Mouse (Mus musculus): ENCODE results near the gene Borcs6.
A peak's percentile ranks its signal among the peaks of the same experiment; 100 is the strongest.
"Not testable (repeated sequence)": the region's sequence is repeated elsewhere in the genome, so short reads cannot be mapped to it uniquely, and the experiment has no call there.

The Borcs6 gene

DNA sequence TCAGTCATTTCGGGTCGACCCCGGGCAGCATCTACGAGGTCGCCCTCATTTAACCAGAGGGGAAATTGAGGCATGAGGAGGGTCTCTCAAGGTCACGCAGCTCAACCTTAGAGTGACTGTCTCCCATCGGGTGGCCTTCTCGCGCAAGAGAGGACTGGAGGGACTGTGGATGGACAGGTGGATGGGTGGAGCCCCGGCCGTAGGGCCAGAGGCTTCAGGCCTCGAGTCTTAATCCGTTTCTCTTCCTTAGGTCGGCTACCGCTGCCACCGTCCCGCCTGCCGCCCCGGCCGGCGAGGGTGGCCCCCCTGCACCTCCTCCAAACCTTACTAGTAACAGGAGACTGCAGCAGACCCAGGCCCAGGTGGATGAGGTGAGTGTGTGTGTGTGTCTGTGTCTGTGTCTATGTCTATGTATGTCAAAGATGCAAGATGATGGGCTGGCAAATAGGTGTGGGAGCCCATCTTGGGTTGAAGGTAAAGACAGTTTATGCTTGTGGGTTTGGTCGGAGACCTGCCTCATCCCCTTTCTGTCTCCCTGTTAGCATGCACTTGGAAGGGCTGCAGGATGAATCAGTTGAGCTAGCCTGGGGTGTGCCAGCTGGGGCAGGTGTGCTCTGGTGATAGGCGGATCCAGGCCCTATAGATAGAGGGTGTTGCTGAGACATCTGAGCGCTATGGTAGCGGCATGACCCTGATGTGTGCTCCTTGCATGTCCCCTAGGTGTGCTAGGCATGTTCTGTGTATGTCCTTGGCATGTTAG is 29.5 kb downstream of the Borcs6 start:
- no peak for DNase-seq (ENCODE audit: inconsistent ontology term)

DNA sequence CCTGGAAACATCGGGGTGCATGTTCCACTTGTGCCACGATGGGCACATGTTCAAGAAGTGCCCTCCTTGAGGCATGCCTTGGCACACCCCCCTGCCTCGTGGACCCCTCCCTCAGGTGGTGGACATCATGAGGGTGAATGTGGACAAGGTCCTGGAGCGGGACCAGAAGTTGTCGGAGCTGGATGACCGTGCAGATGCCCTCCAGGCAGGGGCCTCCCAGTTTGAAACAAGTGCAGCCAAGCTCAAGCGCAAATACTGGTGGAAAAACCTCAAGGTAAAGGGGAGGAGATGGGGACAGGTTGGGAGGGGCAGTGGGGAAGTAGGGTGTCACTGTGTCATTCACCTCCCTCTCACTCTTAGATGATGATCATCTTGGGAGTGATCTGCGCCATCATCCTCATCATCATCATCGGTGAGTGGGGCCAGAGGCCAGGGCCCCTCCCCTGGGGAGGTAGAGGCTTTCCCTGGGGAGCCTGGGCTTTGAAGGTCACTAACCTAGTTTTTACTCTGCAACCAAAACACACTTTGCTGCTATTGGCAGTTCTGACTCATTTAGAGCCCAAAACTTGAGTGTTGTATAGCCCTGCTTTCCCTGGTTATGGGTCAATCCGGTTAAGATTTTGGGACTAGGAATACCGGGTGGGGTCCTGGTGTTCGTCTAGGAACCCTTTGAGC is 30.2 kb downstream of the Borcs6 start:
- no peak for DNase-seq (ENCODE audit: inconsistent ontology term)

DNA sequence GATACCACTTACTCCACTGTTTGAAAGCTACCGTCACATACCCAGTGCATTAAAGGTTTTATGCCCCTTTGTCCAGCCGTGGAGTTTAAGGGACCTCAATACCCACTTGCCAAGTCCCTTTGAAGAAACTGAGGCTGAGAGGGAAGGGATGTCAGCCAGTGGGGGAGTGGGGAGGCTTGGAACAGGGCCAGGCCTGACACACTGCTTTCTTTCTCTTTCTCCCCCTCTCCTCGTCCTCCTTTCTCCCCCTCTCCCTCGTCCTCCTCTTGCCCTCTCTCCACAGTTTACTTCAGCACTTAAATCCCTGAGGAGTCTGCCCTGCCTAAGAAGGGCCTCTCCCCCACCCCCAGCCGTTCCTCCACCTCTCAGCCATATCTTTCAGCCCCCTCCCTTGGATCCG is 30.9 kb downstream of the Borcs6 start:
- no peak for DNase-seq (ENCODE audit: inconsistent ontology term)

DNA sequence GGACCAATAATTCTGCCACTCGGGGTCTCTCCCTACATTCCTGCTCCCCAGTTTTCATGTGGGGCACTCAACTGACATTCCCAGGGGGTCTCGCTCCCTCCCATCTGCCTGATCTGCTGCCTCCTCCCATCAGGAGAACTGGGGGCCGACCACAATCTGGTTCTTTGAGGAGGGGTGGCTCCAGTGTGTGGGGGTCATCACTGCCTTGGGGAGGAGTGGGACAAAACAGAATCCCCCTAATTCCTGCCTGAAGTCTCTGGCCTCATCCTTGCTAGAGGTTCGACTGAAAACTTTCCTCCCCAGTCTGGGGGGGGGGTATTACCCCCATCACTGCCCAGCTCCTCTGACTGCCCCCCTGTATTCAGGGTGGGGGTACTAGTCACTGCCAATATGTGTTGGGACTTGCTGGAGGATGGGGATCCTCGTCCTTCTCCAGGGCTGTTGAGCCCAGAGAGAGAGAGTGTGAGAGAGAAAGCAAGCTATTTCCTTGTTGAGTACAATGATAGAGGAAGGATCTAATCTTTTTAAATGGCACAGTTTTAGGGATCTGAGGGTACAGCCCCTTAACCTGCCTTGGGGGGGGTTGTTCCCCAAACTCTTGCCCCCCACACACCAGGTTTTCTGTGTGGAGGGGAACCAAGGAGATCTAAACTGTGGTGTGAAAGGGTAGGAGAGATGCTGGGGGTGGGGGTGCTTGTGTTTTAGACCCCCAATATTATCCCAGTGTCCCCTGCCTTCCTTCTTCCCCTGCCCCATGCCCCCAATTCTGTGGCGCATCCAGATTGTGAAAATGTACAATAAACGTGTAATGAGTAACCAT is 32.3 kb downstream of the Borcs6 start:
- DNase-seq (ENCODE audit: inconsistent ontology term), result no peak

DNA sequence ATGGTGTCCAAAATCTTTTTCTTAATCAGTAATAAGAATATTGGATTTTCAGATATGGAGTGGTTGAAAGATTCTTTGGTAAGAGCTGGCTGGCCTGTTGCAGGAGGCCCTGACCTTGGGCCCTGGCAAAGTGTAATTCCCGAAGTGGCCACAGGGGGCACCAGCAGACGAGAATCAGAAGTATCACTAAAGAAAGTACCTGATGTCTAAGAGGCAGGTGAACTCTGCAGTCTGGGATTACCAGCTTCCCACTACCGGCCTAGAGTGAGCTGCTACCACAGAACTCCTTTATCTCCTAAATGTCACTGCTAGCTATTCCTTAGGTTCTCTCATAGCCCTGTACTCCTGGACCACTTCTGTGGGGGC is 32.9 kb downstream of the Borcs6 start:
- peak; percentile 60 for DNase-seq (ENCODE audit: inconsistent ontology term)

DNA sequence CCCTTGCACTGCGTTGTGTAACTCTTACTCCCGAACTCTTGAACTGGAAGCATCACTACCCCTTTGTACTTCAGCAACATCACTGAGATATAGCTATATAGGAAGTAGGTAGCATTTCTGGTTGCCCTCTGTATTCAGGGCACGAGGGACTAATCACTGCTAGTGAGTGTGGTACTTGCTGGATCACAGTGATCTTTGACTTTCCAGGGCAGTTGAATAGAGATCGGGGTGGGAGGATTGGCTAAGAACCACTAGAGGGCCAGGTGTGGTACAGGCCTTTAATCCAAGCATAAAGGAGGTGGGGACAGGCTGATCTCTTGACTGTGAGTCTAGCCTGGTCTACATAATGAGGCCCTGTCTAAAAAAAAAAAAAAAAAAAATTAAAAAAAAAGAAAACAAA is 33.4 kb downstream of the Borcs6 start:
- DNase-seq (ENCODE audit: inconsistent ontology term), result no peak

DNA sequence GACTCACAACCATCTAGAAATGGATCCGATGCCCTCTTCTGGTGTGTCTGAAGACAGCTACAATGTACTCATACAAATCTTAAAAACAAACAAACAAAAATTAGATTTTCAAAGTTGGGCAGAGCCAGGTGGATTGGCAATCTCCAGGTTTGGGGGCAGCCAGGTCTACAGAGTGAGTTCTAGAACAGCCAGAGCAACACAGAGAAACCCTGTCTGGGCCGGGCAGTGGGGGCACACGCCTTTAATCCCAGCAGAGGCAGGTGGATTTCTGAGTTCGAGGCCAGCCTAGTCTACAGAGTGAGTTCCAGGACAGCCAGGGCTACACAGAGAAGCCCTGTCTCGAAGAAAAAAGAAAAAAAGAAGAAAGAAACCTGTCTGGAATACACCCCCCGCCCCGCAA is 34.3 kb downstream of the Borcs6 start:
- DNase-seq (ENCODE audit: inconsistent ontology term), result not testable (repeated sequence)

DNA sequence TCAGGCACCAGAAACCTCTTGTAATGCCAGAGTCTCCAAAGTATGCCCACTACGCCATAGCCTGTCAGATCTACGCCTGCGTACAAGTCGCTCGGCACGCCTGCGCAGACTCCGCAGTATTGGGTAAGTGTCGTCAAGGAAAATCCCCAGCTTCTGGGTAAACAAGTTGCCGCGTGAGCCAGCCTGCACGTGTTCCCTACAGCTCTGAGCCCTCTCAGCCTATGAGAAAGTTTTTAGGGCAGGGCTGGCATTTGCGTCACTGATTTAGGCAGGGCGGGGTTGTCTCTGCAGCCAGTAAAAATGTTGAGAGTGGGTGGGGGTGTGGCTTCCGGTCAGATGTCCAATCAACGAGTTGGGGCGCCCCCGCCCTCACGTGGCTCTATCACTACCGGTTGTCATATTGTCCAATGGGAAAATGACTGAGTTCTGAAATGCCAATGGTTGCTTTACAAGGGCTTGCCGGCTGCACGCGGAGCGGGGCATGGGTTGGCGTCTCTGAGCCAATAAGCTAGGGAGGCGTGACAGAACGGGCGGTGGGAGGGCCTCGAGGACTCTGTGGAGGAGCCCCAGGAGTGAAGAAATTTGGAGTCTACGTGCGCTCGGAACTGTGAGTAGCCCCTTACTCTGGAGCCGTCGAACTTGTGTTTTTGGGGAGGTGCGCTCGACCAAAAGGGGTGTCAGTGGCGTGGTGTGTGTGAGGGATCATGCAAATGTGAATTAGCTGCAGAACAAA is 35.3 kb downstream of the Borcs6 start, which contains the start of gene Per1:
Gene Per1, plus strand, starts transcription at position 521 of the 733 bp plus-strand sequence.
- peak; percentile 100 for DNase-seq (ENCODE audit: inconsistent ontology term)

DNA sequence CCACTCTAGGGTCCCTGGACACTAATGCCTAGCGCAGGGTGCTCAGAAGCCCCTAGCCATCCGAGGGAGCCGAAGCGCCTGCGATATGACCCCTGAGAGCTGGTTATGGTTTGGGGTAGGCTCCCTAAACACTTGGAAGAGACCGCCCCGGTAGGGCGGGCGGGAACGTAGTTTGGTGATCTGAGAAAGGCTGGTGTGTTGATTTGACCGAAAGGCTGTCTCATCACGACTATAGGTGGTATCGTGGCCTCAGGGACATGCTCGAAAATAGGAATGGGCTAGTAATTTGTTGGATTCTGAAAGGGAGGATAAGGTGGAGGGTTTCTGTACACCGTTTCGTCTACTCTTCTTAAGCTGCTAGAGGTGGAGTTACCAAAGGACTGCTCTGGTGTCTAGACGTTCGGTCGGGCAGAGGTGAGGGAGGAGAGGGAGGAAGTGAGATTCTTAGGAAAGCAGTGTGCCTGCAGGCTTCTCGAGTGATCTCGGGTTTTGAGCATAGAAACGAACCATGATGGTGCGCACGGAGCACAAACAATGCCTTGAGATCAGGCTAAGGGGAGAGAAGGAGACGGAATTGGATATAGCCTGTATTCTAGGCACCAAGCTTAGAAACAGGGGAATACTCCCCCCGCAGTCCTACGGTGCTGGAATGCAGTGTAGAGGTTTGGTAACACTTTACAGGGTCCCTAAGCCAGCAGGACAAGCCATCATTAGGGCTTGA is 36.2 kb downstream of the Borcs6 start:
- DNase-seq (ENCODE audit: inconsistent ontology term), result peak; percentile 69

DNA sequence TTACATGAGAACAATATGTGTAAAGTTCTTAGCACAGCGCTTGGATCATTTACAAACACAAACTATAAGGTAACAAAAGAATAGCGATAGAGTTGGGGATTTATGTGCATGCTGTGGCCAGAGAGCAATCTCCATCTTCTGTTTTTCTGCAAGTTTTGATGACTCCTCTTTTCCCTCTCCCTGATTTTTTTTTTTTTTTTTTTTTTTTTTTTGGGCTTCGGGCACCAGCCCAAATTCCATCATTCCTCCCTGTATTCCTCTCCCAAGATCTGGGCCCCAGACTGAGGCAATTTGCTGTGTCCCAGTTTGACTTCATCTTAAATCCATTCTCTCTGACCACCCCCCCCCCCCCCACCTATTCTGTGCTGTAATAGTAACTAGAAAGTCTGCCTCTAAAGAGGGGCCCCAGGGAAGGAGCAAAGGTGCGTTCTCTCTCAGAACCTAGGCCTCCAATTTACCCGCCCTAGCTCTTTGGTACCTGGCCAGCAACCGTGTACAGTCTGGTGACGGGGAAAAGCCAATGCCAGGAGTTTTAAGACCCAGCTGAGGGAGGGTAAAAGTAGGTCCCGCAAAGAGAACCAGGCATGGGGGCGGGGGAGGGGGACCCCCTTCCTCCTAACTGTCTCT is 37.0 kb downstream of the Borcs6 start:
- no peak for DNase-seq (ENCODE audit: inconsistent ontology term)

DNA sequence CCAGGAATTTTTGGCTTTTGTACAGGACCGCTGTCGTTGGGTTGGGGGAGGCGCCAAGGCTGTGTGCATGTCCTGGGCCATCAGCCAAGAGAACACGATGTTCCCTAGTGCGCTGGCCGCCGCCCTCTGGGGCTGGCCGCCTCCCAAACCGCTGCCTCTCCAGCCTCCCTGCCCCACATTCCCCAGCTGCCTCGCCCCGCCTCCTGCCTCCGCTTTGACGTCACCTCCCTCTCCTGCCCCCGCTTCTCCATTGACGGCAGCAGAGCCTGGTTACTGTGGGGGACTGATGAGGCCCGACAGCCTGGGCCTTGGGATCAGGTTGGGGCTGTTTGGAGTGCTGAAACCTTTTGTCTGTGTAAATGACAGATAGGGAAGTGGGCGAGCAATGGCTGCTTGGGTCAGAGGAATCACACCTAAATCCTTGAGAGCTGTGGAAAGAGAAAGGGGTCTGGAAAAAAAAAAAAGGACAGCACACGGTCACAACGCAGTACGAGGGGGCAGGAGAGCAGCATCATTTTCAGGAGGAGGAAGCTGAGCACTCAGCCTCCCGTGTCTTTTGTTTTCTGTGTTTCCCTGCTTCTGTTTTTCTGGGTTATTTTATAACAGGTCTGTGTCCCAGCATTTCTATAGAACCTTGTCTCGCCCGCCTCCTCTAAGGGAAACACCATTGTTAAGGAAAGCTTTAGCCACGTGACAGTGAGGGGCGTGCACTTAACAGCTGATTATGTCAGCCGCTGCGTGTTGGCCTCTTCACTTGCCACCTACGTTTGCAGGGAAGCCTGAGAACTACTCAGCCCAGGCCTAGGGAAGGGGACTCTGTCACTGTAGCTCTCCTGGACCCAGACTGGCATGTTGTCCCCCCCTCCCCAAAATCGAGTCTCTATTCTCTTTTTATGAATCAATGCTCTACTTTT is 37.7 kb downstream of the Borcs6 start:
- peak; percentile 100 for DNase-seq (ENCODE audit: inconsistent ontology term)

DNA sequence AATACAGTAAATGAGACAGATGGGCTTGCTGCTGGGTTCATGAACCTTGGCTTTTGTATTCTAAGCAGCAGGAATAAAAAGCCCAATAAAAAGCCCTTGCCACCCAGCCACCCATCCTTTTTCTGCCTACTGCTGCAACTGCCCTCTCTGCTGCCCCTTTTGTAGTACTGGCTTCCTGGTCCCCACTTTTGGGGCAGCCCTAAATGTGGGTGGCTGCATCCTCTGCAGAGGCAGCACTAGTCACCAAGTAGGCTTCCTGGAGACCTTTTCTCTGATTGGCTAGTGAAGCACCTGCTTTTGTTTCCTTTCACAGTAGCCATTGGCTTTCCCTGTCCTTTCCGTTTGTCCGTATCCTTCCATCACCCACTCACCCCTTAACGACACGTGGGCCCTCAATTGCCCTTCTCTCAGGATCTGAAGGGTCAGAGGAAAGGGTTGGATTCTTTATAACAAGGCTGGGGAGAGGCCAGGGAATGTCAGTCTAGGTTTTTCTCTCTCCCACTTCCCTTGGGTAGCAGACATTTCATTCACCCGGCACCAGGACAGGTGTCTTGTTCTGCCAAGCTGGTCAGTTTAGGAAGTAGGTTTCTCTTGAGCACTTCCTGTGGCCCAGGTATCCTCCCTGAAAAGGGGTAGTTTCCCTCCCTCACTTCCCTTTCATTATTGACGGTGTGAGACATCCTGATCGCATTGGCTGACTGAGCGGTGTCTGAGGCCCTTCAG is 38.7 kb downstream of the Borcs6 start:
- no peak for DNase-seq (ENCODE audit: inconsistent ontology term)

DNA sequence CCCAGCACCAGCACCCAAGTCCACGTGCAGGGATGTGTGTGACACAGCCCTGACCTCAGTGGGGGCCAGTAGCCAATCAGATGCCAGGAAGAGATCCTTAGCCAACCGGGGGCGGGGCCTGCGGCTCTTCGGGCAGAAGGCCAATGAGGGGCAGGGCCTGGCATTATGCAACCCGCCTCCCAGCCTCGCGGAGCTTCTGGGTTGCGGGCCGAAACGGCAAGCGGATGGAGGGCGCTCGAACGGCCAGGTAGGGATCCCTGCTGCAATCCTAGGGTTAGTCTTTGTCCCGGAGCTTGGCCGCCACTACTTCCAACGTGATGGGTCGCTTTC is 39.2 kb downstream of the Borcs6 start:
- DNase-seq (ENCODE audit: inconsistent ontology term), result peak; percentile 100

DNA sequence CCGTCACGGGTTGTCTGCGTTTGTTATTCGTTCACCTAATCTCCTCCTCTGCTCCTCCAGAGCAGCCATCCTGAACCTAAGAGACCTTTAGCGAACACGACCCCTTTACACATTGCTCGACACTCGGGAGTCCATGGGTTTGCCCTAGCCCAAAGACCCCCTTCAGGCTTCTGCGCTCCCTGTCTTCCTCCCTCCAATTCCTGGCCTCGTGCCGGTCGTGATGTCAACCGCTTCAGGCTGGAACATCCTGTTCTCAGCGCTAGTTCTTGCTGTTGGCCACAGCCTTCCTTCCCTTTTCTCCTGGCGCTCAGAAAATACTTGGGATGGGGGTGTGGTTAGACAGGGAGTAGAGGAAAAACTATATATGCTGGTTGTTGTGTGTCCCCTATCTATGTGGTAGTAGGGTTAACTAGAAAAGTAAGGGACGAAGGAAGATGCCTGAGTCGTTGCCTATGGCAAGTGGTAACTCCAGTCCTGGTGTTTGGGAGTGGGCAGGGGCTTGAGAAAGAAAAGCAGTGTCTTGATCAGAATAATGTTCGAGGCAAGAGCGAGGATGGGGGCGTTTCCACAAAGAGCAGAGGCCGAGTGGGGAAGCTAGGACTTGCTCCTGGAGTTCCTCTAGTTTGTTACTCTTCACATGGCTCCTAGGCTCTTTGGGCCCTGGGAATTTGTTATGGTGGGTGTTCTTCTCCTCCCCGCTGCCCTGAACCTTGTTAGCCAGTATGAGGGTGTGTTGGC is 39.8 kb downstream of the Borcs6 start:
- DNase-seq (ENCODE audit: inconsistent ontology term), result no peak

DNA sequence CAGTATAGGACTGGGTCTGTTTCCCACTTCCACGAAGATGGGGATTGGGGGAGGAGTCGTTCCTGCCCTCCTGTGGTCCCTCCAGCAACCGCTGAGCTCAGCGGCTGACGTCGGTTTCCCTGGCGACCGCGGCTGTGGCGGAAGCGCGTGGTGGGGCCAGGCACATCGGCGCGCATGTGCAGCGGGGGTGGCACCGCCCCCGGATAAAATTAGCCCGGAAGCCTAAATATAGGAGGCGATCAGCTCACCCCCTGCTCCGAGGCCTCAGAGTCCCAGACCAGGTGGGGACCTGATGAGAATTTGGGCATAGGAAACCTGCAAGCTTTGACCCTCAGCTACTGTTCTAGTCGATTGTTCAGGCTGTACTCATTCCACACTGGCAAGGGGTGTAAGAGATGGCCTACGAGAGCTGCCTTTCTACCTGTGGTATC is 40.4 kb downstream of the Borcs6 start:
- peak; percentile 95 for DNase-seq (ENCODE audit: inconsistent ontology term)

DNA sequence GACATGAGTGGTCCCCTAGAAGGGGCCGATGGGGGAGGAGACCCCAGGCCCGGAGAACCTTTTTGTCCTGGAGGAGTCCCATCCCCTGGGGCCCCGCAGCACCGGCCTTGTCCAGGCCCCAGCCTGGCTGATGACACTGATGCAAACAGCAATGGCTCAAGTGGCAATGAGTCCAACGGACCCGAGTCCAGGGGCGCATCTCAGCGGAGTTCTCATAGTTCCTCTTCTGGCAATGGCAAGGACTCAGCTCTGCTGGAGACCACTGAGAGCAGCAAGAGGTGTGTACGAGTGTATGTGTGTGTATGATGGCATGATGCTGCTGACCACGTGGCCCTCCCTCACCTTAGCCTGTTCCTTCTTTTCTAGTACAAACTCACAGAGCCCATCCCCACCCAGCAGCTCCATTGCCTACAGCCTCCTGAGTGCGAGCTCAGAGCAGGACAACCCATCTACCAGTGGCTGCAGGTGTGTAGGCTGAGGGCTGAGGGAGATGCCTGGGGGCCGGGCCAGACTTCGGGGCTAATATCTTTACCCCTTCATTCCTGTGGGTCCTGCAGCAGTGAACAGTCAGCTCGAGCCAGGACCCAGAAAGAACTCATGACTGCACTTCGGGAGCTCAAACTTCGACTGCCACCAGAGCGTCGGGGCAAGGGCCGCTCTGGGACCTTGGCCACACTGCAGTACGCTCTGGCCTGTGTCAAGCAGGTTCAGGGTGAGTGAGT is 41.3 kb downstream of the Borcs6 start:
- DNase-seq (ENCODE audit: inconsistent ontology term), result no peak

DNA sequence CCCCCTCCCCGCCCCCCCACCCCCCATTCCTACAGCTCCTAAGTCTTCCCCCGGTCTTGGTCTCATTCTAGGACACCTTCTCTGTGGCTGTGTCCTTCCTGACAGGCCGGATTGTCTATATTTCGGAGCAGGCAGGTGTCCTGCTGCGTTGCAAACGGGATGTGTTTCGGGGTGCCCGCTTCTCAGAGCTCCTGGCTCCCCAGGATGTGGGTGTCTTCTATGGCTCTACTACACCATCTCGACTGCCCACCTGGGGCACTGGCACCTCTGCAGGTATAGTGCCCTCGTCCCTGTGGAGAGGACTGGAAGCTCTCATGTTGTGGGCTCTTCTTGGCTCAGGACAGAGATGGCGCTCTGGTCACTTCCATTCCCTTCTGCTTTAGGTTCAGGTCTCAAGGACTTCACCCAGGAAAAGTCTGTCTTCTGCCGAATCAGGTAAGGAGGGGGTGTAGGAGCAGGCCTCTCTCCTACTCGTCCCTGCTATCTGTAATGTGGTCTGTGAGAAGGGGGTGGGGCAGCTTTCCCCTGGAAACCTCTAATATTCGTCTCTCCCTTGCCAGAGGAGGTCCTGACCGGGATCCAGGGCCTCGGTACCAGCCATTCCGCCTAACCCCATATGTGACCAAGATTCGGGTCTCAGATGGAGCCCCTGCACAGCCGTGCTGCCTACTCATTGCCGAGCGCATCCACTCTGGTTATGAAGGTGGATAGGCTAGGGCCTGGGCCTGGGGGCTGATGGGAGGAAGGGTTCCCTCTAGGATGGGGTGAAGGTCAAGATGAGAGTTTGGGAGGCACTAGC is 42.3 kb downstream of the Borcs6 start:
- no peak for DNase-seq (ENCODE audit: inconsistent ontology term)

Measured in Muller cell, postnatal 12 days (primary cell).